Comparison of ENCODE assay signal across 21 mouse cellular contexts in genomic region chr17:44011917-44012316, GRCm38 (mm10).
DNase-seq lines count a peak whose midpoint lies in the region; TF ChIP-seq lines count a peak whose summit lies in the region.
"Had no signal": no experiment of that assay in that cellular context is flagged by ENCODE, and none has a peak within 500 bp of the region (broad histone marks: within the 10 kb centered on the region; RNA-seq: fewer than 3 reads in every experiment).

No protein-coding gene starts in this region.

- TF ChIP-seq CTCF in embryonic fibroblast, embryonic 13.5 days (IDR thresholded peaks at IDR 0.05; ENCODE audit: borderline replicate concordance, insufficient read depth, low read length) = no peak

- peaks cover 22% of the 10 kb centered on the region for H3K4me1 ChIP-seq in embryonic fibroblast, embryonic 13.5 days (ENCODE audit: control insufficient read depth, insufficient read depth, low read length)
- no peaks in the 10 kb centered on the region for H3K4me1 ChIP-seq in forebrain, embryonic 10.5 days
- H3K4me1 ChIP-seq: embryonic facial prominence, embryonic 15.5 days; forebrain, embryonic 12.5 days; forebrain, embryonic 15.5 days had no signal

- H3K9me3 ChIP-seq in forebrain, embryonic 10.5 days = no peaks in the 10 kb centered on the region
- H3K9me3 ChIP-seq: embryonic facial prominence, embryonic 13.5 days; embryonic facial prominence, embryonic 15.5 days; forebrain, embryonic 12.5 days; forebrain, embryonic 15.5 days had no signal

- no peaks in the 10 kb centered on the region for H3K27me3 ChIP-seq in forebrain, embryonic 10.5 days (ENCODE audit: poor library complexity, severe bottlenecking)
- H3K27me3 ChIP-seq: embryonic facial prominence, embryonic 13.5 days; embryonic facial prominence, embryonic 15.5 days; forebrain, embryonic 12.5 days; forebrain, embryonic 15.5 days had no signal

- no peak overlapping the region for H3K4me3 ChIP-seq in embryonic fibroblast, embryonic 13.5 days (ENCODE audit: insufficient read depth, low read length)
- no peak overlapping the region for H3K4me3 ChIP-seq in forebrain, embryonic 10.5 days
- H3K4me3 ChIP-seq: embryonic facial prominence, embryonic 13.5 days; embryonic facial prominence, embryonic 15.5 days; forebrain, embryonic 12.5 days; forebrain, embryonic 15.5 days had no signal

- 83% methylated on average over 4 of the region's 4 CpGs for WGBS in forebrain, embryonic 10.5 days

- H3K36me3 ChIP-seq in forebrain, embryonic 10.5 days (replicated peaks) = no peaks in the 10 kb centered on the region
- H3K36me3 ChIP-seq: embryonic facial prominence, embryonic 13.5 days; embryonic facial prominence, embryonic 15.5 days; forebrain, embryonic 12.5 days; forebrain, embryonic 15.5 days; G1E had no signal

- peak; percentile 56 for DNase-seq in 3134 (ENCODE audit: extremely low read depth, insufficient read length, low spot score)
- DNase-seq in NIH3T3 (ENCODE audit: low read depth) = peak; percentile 56
- DNase-seq in testis, postnatal 10 days (ENCODE audit: low spot score) = no peak
- no peak for DNase-seq in forebrain, embryonic 10.5 days (ENCODE audit: extremely low spot score, low spot score)
- DNase-seq: adrenal gland, adult 8-10 months; adrenal gland, postnatal 14 days; B cell, adult 2 months; cerebellum, adult 11 months; cerebellum, adult 18-20 months; cerebellum, adult 8-10 months; cerebellum, adult 9-11 months; cerebellum, postnatal 14 days; cerebellum, postnatal 36 days; embryo, embryonic 11 days; forebrain, postnatal 0 days had no signal

- H3K27ac ChIP-seq in embryonic fibroblast, embryonic 13.5 days (ENCODE audit: insufficient read depth, low read length) = peak overlapping the region; percentile 90
- H3K27ac ChIP-seq in forebrain, embryonic 10.5 days = no peak overlapping the region
- H3K27ac ChIP-seq: embryonic facial prominence, embryonic 13.5 days; embryonic facial prominence, embryonic 15.5 days; forebrain, embryonic 12.5 days; forebrain, embryonic 15.5 days had no signal

- no peak for TF ChIP-seq POLR2A in embryonic fibroblast, embryonic 13.5 days (IDR thresholded peaks at IDR 0.05; ENCODE audit: low read depth, low read length)

Comparison
In these comparisons a context has a peak if more than half of its experiments do, and no peak if none do; other contexts are left out.
1. DNase-seq: peak in 3134 (single experiment) and NIH3T3 (single experiment); none in testis, postnatal 10 days (single experiment) and forebrain, embryonic 10.5 days (single experiment).